Mouse (Mus musculus): ENCODE data around the gene Coq10a. TPM values are rescaled to one million over a fixed set of nuclear protein-coding genes. Genes with fewer than 3 reads are reported as not detected.

Gene Coq10a
- polyA plus RNA-seq, 1 experiment from 2014 or later = 35.2 TPM

- peak overlapping the region; percentile 89; the same call in 1 of the 2 replicates for H3K27ac ChIP-seq
- H3K4me3 ChIP-seq = peak overlapping the region; percentile 65; the same call in 1 of the 2 replicates
- H3K9ac ChIP-seq = peak overlapping the region; percentile 75; the same call in 1 of the 2 replicates
- H3K36me3 ChIP-seq = peaks cover 9% of the 10 kb centered on the region; the same call in 1 of the 2 replicates
- H3K9me3 ChIP-seq = no peaks in the 10 kb centered on the region
- H3K4me2 ChIP-seq (replicated peaks) = peak overlapping the region; percentile 92
- no peaks in the 10 kb centered on the region for H3K27me3 ChIP-seq (replicated peaks)
- no peak for ATAC-seq (ENCODE audit: low FRiP score, low read depth)
- 84% methylated on average over 6 of the region's 6 CpGs for WGBS
- H3K4me1 ChIP-seq = peaks cover 11% of the 10 kb centered on the region
Observed at GRCm38 (mm10) chr10:128369599-128369998, 802 bp upstream of the Coq10a start.

- H3K27me3 ChIP-seq (replicated peaks) = no peaks in the 10 kb centered on the region
- no peaks in the 10 kb centered on the region for H3K9me3 ChIP-seq
- H3K4me1 ChIP-seq = peaks cover 11% of the 10 kb centered on the region
- H3K9ac ChIP-seq = peak overlapping the region; percentile 75
- 7% methylated on average over 9 of the region's 9 CpGs for WGBS
- H3K4me3 ChIP-seq = peak overlapping the region; percentile 65
- no peak for ATAC-seq (ENCODE audit: low FRiP score, low read depth)
- H3K36me3 ChIP-seq = peaks cover 12% of the 10 kb centered on the region
- peak overlapping the region; percentile 89 for H3K27ac ChIP-seq
- peak overlapping the region; percentile 92 for H3K4me2 ChIP-seq (replicated peaks)
Observed at GRCm38 (mm10) chr10:128369218-128369543, 384 bp upstream of the Coq10a start.

GRCm38 (mm10) chr10:128367899-128368401 is 847 bp downstream of the Coq10a start:
- Histone ChIP-seq H3K9me3 (no peaks in the 10 kb centered on the region), H3K4me3 (peak overlapping the region; percentile 65), H3K27me3 (replicated peaks) (no peaks in the 10 kb centered on the region), H3K4me2 (replicated peaks) (peak overlapping the region; percentile 92), H3K9ac (peak overlapping the region; percentile 75), H3K27ac (peak overlapping the region; percentile 89; the same call in 1 of the 2 replicates), H3K4me1 (peaks cover 11% of the 10 kb centered on the region), H3K36me3 (peaks cover 21% of the 10 kb centered on the region)
- 17% methylated on average over 19 of the region's 19 CpGs for WGBS
- peak; percentile 0; the same call in 1 of the 2 replicates for ATAC-seq (ENCODE audit: low FRiP score, low read depth)

GRCm38 (mm10) chr10:128362568-128362967 is 6.2 kb downstream of the Coq10a start:
- H3K4me2 ChIP-seq (replicated peaks) = no peak overlapping the region
- peaks cover 74% of the 10 kb centered on the region for H3K36me3 ChIP-seq
- H3K9me3 ChIP-seq = no peaks in the 10 kb centered on the region
- 53% methylated on average over 3 of the region's 3 CpGs for WGBS
- H3K27ac ChIP-seq = no peak overlapping the region
- no peak overlapping the region for H3K9ac ChIP-seq
- no peak overlapping the region for H3K4me3 ChIP-seq
- peaks cover 4% of the 10 kb centered on the region for H3K4me1 ChIP-seq
- H3K27me3 ChIP-seq (replicated peaks) = no peaks in the 10 kb centered on the region
- ATAC-seq (ENCODE audit: low FRiP score, low read depth) = no peak

GRCm38 (mm10) chr10:128361836-128362235 is 7.0 kb downstream of the Coq10a start:
- Histone ChIP-seq H3K36me3 (peaks cover 74% of the 10 kb centered on the region), H3K4me2 (replicated peaks) (no peak overlapping the region), H3K27me3 (replicated peaks) (no peaks in the 10 kb centered on the region), H3K27ac (no peak overlapping the region), H3K4me1 (0 out of 2 replicates have a peak, but pooled peaks cover 1% of the 10 kb centered on the region), H3K4me3 (no peak overlapping the region), H3K9me3 (no peaks in the 10 kb centered on the region), H3K9ac (no peak overlapping the region)
- 93% methylated on average over 6 of the region's 6 CpGs for WGBS
- ATAC-seq (ENCODE audit: low FRiP score, low read depth) = no peak

GRCm38 (mm10) chr10:128359226-128359625 is 9.6 kb downstream of the Coq10a start:
- Histone ChIP-seq H3K27ac (no peak overlapping the region), H3K9ac (no peak overlapping the region), H3K9me3 (no peaks in the 10 kb centered on the region), H3K36me3 (peaks cover 77% of the 10 kb centered on the region), H3K4me2 (replicated peaks) (no peak overlapping the region), H3K27me3 (replicated peaks) (no peaks in the 10 kb centered on the region), H3K4me3 (no peak overlapping the region), H3K4me1 (no peaks in the 10 kb centered on the region)
- no peak for ATAC-seq (ENCODE audit: low FRiP score, low read depth)
- 97% methylated on average over 6 of the region's 6 CpGs for WGBS

GRCm38 (mm10) chr10:128358796-128359195 is 10.0 kb downstream of the Coq10a start:
- no peak overlapping the region for H3K4me3 ChIP-seq
- H3K4me2 ChIP-seq (replicated peaks) = no peak overlapping the region
- H3K36me3 ChIP-seq = peaks cover 80% of the 10 kb centered on the region
- H3K4me1 ChIP-seq = no peaks in the 10 kb centered on the region
- 51% methylated on average over 2 of the region's 2 CpGs for WGBS
- H3K9me3 ChIP-seq = no peaks in the 10 kb centered on the region
- no peak overlapping the region for H3K27ac ChIP-seq
- no peak overlapping the region for H3K9ac ChIP-seq
- H3K27me3 ChIP-seq (replicated peaks) = no peaks in the 10 kb centered on the region
- ATAC-seq (ENCODE audit: low FRiP score, low read depth) = no peak

- Histone ChIP-seq H3K4me3 (no peak overlapping the region), H3K27ac (no peak overlapping the region), H3K4me1 (0 out of 2 replicates have a peak, but pooled peaks cover 4% of the 10 kb centered on the region), H3K9me3 (no peaks in the 10 kb centered on the region), H3K36me3 (peaks cover 35% of the 10 kb centered on the region), H3K4me2 (replicated peaks) (no peak overlapping the region), H3K9ac (no peak overlapping the region), H3K27me3 (replicated peaks) (no peaks in the 10 kb centered on the region)
- ATAC-seq (ENCODE audit: low FRiP score, low read depth) = no peak
- 91% methylated on average over 8 of the region's 8 CpGs for WGBS
Observed at GRCm38 (mm10) chr10:128347541-128347940, 21.3 kb downstream of the Coq10a start.

GRCm38 (mm10) chr10:128344568-128345275 is 24.1 kb downstream of the Coq10a start:
- Histone ChIP-seq H3K27me3 (replicated peaks) (no peaks in the 10 kb centered on the region), H3K36me3 (peaks cover 8% of the 10 kb centered on the region; the same call in 1 of the 2 replicates), H3K9me3 (no peaks in the 10 kb centered on the region), H3K9ac (no peak overlapping the region), H3K4me3 (no peak overlapping the region), H3K27ac (no peak overlapping the region), H3K4me2 (replicated peaks) (no peak overlapping the region), H3K4me1 (0 out of 2 replicates have a peak, but pooled peaks cover 4% of the 10 kb centered on the region)
- 67% methylated on average over 7 of the region's 7 CpGs for WGBS
- ATAC-seq (ENCODE audit: low FRiP score, low read depth) = no peak

GRCm38 (mm10) chr10:128343436-128343835 is 25.4 kb downstream of the Coq10a start:
- Histone ChIP-seq H3K27me3 (replicated peaks) (no peaks in the 10 kb centered on the region), H3K9me3 (no peaks in the 10 kb centered on the region), H3K27ac (no peak overlapping the region), H3K4me1 (peaks cover 16% of the 10 kb centered on the region), H3K9ac (no peak overlapping the region), H3K36me3 (no peaks in the 10 kb centered on the region), H3K4me2 (replicated peaks) (no peak overlapping the region), H3K4me3 (no peak overlapping the region)
- ATAC-seq (ENCODE audit: low FRiP score, low read depth) = no peak
- 88% methylated on average over 1 of the region's 1 CpGs for WGBS

GRCm38 (mm10) chr10:128340257-128340656 is 28.5 kb downstream of the Coq10a start:
- Histone ChIP-seq H3K4me2 (replicated peaks) (no peak overlapping the region), H3K4me3 (no peak overlapping the region), H3K36me3 (no peaks in the 10 kb centered on the region), H3K27me3 (replicated peaks) (no peaks in the 10 kb centered on the region), H3K27ac (no peak overlapping the region), H3K4me1 (peaks cover 23% of the 10 kb centered on the region), H3K9ac (no peak overlapping the region), H3K9me3 (no peaks in the 10 kb centered on the region)
- WGBS = 80% methylated on average over 2 of the region's 2 CpGs
- no peak for ATAC-seq (ENCODE audit: low FRiP score, low read depth)

- WGBS = 80% methylated on average over 2 of the region's 2 CpGs
- Histone ChIP-seq H3K4me3 (no peak overlapping the region), H3K9me3 (no peaks in the 10 kb centered on the region), H3K36me3 (no peaks in the 10 kb centered on the region), H3K27me3 (replicated peaks) (no peaks in the 10 kb centered on the region), H3K4me2 (replicated peaks) (peak overlapping the region; percentile 86), H3K27ac (no peak overlapping the region), H3K4me1 (peaks cover 18% of the 10 kb centered on the region), H3K9ac (no peak overlapping the region)
- ATAC-seq (ENCODE audit: low FRiP score, low read depth) = no peak
Observed at GRCm38 (mm10) chr10:128338948-128339347, 29.8 kb downstream of the Coq10a start.
